Mouse (Mus musculus) intestine, embryonic 15.5 days (tissue): ENCODE data around the gene Nr4a3. TPM values are rescaled to one million over a fixed set of nuclear protein-coding genes. Genes with fewer than 3 reads are reported as not detected.

Experiments used
- ATAC-seq: fragments of 200-750 bp; cut with Nextera tagmentation; 2 replicates; pipeline ENCODE4 v1.8.0; 2017; ENCODE audit warnings: moderate TSS enrichment, moderate library complexity
- H3K27ac ChIP-seq: fragments of 300-500 bp; sonication (generic); 2 replicates; pipeline ENCODE4 v1.5.1; 2015; ENCODE audit warnings: mild to moderate bottlenecking, inconsistent platforms
- H3K27me3 ChIP-seq: fragments of 300-500 bp; sonication (generic); replicated peaks from 2 replicates; pipeline ENCODE4 v1.6.1; 2015; ENCODE audit warnings: inconsistent platforms
- H3K36me3 ChIP-seq: fragments of 300-500 bp; sonication (generic); 2 replicates; pipeline ENCODE4 v1.6.1; 2015; ENCODE audit warnings: inconsistent platforms
- H3K4me1 ChIP-seq: fragments of 300-500 bp; sonication (generic); replicated peaks from 2 replicates; pipeline ENCODE4 v1.6.1; 2015; ENCODE audit warnings: inconsistent platforms
- H3K4me2 ChIP-seq: fragments of 300-500 bp; sonication (generic); replicated peaks from 2 replicates; pipeline ENCODE4 v1.6.1; 2015; ENCODE audit warnings: mild to moderate bottlenecking, inconsistent platforms
- H3K4me3 ChIP-seq: fragments of 300-500 bp; sonication (generic); replicated peaks from 2 replicates; pipeline ENCODE4 v1.5.1; 2015; ENCODE audit warnings: inconsistent platforms
- H3K9ac ChIP-seq: fragments of 300-500 bp; sonication (generic); 2 replicates; pipeline ENCODE4 v1.6.1; 2015; ENCODE audit warnings: inconsistent platforms
- H3K9me3 ChIP-seq: fragments of 300-500 bp; sonication (generic); 2 replicates; pipeline ENCODE4 v1.6.1; 2016; ENCODE audit warnings: inconsistent platforms
- WGBS: fragments of 180-500 bp; shearing (Covaris S2); methylation state at CpG from one replicate; pipeline ENCODE4 v1.1.7; 2015; 5-methylcytosine and 5-hydroxymethylcytosine counted together
- polyA plus RNA-seq: library from polyadenylated mRNA; unstranded; fragments of >200 nt; fragmentation: Nextera tagmentation; extraction: Ambion mirVana; gene quantifications from 2 replicates; pipeline ENCODE4 v1.2.1, GENCODE M21; 2015

Nr4a3 gene
- 0.19 and 0.23 TPM in 2 replicates for polyA plus RNA-seq

- H3K36me3 ChIP-seq, result no peaks in the 10 kb centered on the region
- H3K4me2 ChIP-seq, result peak within 1 kb of the TSS; percentile 99
- H3K27ac ChIP-seq, result peak within 1 kb of the TSS; percentile 55
- under 1% methylated on average over 51 of the region's 54 CpGs for WGBS
- peaks cover 37% of the 10 kb centered on the region for H3K4me1 ChIP-seq
- ATAC-seq, result peak; percentile 79
- H3K9ac ChIP-seq, result peak within 1 kb of the TSS; percentile 61
- peak within 1 kb of the TSS; percentile 72 for H3K4me3 ChIP-seq
- H3K27me3 ChIP-seq, result peaks cover 42% of the 10 kb centered on the region
- no peaks in the 10 kb centered on the region for H3K9me3 ChIP-seq
Measured at GRCm38 (mm10) chr4:48044491-48045211, at the start of gene Nr4a3. Gene Nr4a3 (plus strand): TSS chr4:48045153.

- H3K9ac ChIP-seq, result no peak overlapping the region
- no peak overlapping the region for H3K4me3 ChIP-seq
- H3K9me3 ChIP-seq, result no peaks in the 10 kb centered on the region
- H3K4me1 ChIP-seq, result no peaks in the 10 kb centered on the region
- no peaks in the 10 kb centered on the region for H3K36me3 ChIP-seq
- ATAC-seq, result no peak
- no peak overlapping the region for H3K27ac ChIP-seq
- no peaks in the 10 kb centered on the region for H3K27me3 ChIP-seq
- WGBS, result 82% methylated on average over 4 of the region's 4 CpGs
- no peak overlapping the region for H3K4me2 ChIP-seq
Measured at GRCm38 (mm10) chr4:48002969-48003368, 42.0 kb upstream of the Nr4a3 start.

GRCm38 (mm10) chr4:48003456-48003855 lies 41.5 kb upstream of the Nr4a3 start:
- H3K4me1 ChIP-seq, result no peaks in the 10 kb centered on the region
- ATAC-seq, result no peak
- H3K27ac ChIP-seq, result no peak overlapping the region
- H3K9me3 ChIP-seq, result no peaks in the 10 kb centered on the region
- H3K36me3 ChIP-seq, result no peaks in the 10 kb centered on the region
- H3K4me3 ChIP-seq, result no peak overlapping the region
- H3K9ac ChIP-seq, result no peak overlapping the region
- no peak overlapping the region for H3K4me2 ChIP-seq
- 82% methylated on average over 3 of the region's 3 CpGs for WGBS
- H3K27me3 ChIP-seq, result no peaks in the 10 kb centered on the region

GRCm38 (mm10) chr4:48006355-48006754 lies 38.6 kb upstream of the Nr4a3 start:
- no peaks in the 10 kb centered on the region for H3K9me3 ChIP-seq
- H3K4me2 ChIP-seq, result no peak overlapping the region
- no peak overlapping the region for H3K9ac ChIP-seq
- no peak overlapping the region for H3K4me3 ChIP-seq
- H3K27ac ChIP-seq, result no peak overlapping the region
- H3K36me3 ChIP-seq, result no peaks in the 10 kb centered on the region
- H3K27me3 ChIP-seq, result no peaks in the 10 kb centered on the region
- no peaks in the 10 kb centered on the region for H3K4me1 ChIP-seq
- ATAC-seq, result no peak
- WGBS, result 81% methylated on average over 3 of the region's 3 CpGs

- H3K27me3 ChIP-seq, result no peaks in the 10 kb centered on the region
- WGBS, result 76% methylated on average over 3 of the region's 3 CpGs
- H3K9ac ChIP-seq, result no peak overlapping the region
- no peak overlapping the region for H3K4me3 ChIP-seq
- ATAC-seq, result no peak
- H3K4me2 ChIP-seq, result no peak overlapping the region
- no peaks in the 10 kb centered on the region for H3K4me1 ChIP-seq
- no peak overlapping the region for H3K27ac ChIP-seq
- H3K36me3 ChIP-seq, result no peaks in the 10 kb centered on the region
- no peaks in the 10 kb centered on the region for H3K9me3 ChIP-seq
Measured at GRCm38 (mm10) chr4:48012209-48012608, 32.7 kb upstream of the Nr4a3 start.

GRCm38 (mm10) chr4:48022966-48023365 lies 22.0 kb upstream of the Nr4a3 start:
- Histone ChIP-seq H3K4me1 (no peaks in the 10 kb centered on the region), H3K27ac (no peak overlapping the region), H3K9ac (no peak overlapping the region), H3K4me3 (no peak overlapping the region), H3K4me2 (no peak overlapping the region), H3K36me3 (no peaks in the 10 kb centered on the region), H3K9me3 (no peaks in the 10 kb centered on the region), H3K27me3 (no peaks in the 10 kb centered on the region)
- WGBS, result 43% methylated on average over 3 of the region's 3 CpGs
- peak; percentile 81 for ATAC-seq

- ATAC-seq, result no peak
- H3K4me2 ChIP-seq, result no peak overlapping the region
- H3K9ac ChIP-seq, result no peak overlapping the region
- H3K9me3 ChIP-seq, result no peaks in the 10 kb centered on the region
- H3K27ac ChIP-seq, result no peak overlapping the region
- no peak overlapping the region for H3K4me3 ChIP-seq
- H3K36me3 ChIP-seq, result no peaks in the 10 kb centered on the region
- no peaks in the 10 kb centered on the region for H3K4me1 ChIP-seq
- no peaks in the 10 kb centered on the region for H3K27me3 ChIP-seq
- WGBS, result 73% methylated on average over 24 of the region's 24 CpGs
Measured at GRCm38 (mm10) chr4:48029652-48030051, 15.3 kb upstream of the Nr4a3 start.

GRCm38 (mm10) chr4:48034287-48034686 lies 10.7 kb upstream of the Nr4a3 start:
- no peak for ATAC-seq
- no peak overlapping the region for H3K4me3 ChIP-seq
- no peak overlapping the region for H3K4me2 ChIP-seq
- H3K27ac ChIP-seq, result no peak overlapping the region
- H3K27me3 ChIP-seq, result no peaks in the 10 kb centered on the region
- H3K4me1 ChIP-seq, result no peaks in the 10 kb centered on the region
- H3K9me3 ChIP-seq, result no peaks in the 10 kb centered on the region
- no peaks in the 10 kb centered on the region for H3K36me3 ChIP-seq
- WGBS, result 53% methylated on average over 9 of the region's 9 CpGs
- H3K9ac ChIP-seq, result no peak overlapping the region

GRCm38 (mm10) chr4:48037646-48038045 lies 7.3 kb upstream of the Nr4a3 start:
- H3K4me3 ChIP-seq, result no peak overlapping the region
- no peaks in the 10 kb centered on the region for H3K4me1 ChIP-seq
- H3K27me3 ChIP-seq, result no peaks in the 10 kb centered on the region
- 72% methylated on average over 4 of the region's 4 CpGs for WGBS
- no peak overlapping the region for H3K27ac ChIP-seq
- H3K4me2 ChIP-seq, result no peak overlapping the region
- no peak for ATAC-seq
- H3K9me3 ChIP-seq, result no peaks in the 10 kb centered on the region
- H3K9ac ChIP-seq, result no peak overlapping the region
- H3K36me3 ChIP-seq, result no peaks in the 10 kb centered on the region

- no peak for ATAC-seq
- H3K9ac ChIP-seq, result no peak overlapping the region
- no peaks in the 10 kb centered on the region for H3K36me3 ChIP-seq
- 91% methylated on average over 5 of the region's 5 CpGs for WGBS
- no peaks in the 10 kb centered on the region for H3K4me1 ChIP-seq
- no peak overlapping the region for H3K4me3 ChIP-seq
- no peak overlapping the region for H3K27ac ChIP-seq
- no peaks in the 10 kb centered on the region for H3K9me3 ChIP-seq
- no peak overlapping the region for H3K4me2 ChIP-seq
- H3K27me3 ChIP-seq, result no peaks in the 10 kb centered on the region
Measured at GRCm38 (mm10) chr4:48038847-48039246, 6.1 kb upstream of the Nr4a3 start.

GRCm38 (mm10) chr4:48039736-48040135 lies 5.2 kb upstream of the Nr4a3 start:
- H3K9ac ChIP-seq, result no peak overlapping the region
- no peak overlapping the region for H3K27ac ChIP-seq
- H3K36me3 ChIP-seq, result no peaks in the 10 kb centered on the region
- no peaks in the 10 kb centered on the region for H3K9me3 ChIP-seq
- H3K4me3 ChIP-seq, result no peak overlapping the region
- H3K4me1 ChIP-seq, result peaks cover 6% of the 10 kb centered on the region; the same call in 1 of the 2 replicates
- no peak for ATAC-seq
- H3K27me3 ChIP-seq, result no peaks in the 10 kb centered on the region
- WGBS, result 78% methylated on average over 7 of the region's 7 CpGs
- H3K4me2 ChIP-seq, result no peak overlapping the region

GRCm38 (mm10) chr4:48042466-48042785 lies 2.5 kb upstream of the Nr4a3 start:
- Histone ChIP-seq H3K4me3 (peak overlapping the region; percentile 72), H3K9me3 (no peaks in the 10 kb centered on the region), H3K27me3 (peaks cover 22% of the 10 kb centered on the region), H3K27ac (peak overlapping the region; percentile 98), H3K36me3 (no peaks in the 10 kb centered on the region), H3K9ac (peak overlapping the region; percentile 82), H3K4me2 (peak overlapping the region; percentile 99), H3K4me1 (peaks cover 26% of the 10 kb centered on the region)
- no peak for ATAC-seq
- under 1% methylated on average over 4 of the region's 4 CpGs for WGBS
